Mouse (Mus musculus) large intestine, adult 2 months (tissue): ENCODE measurements around the gene Hsh2d. TPM values are rescaled to one million over a fixed set of nuclear protein-coding genes. Genes with fewer than 3 reads are reported as not detected.

Source experiments
- DNase-seq: peaks from one replicate; pipeline ENCODE4 v3.0.0-alpha.2; 2012; ENCODE audit warnings: low read depth, low spot score
- WGBS: fragments of 180-500 bp; shearing (Covaris S2); methylation state at CpG from one replicate; pipeline ENCODE4 v1.1.7; 2018; 5-methylcytosine and 5-hydroxymethylcytosine counted together
- polyA plus RNA-seq: library from polyadenylated mRNA; depleted of rRNA; stranded (reverse); fragments of >200 nt; gene quantifications from 2 replicates; pipeline ENCODE4 v1.2.3, GENCODE M21; 2012; rRNA removed

The Hsh2d gene
- polyA plus RNA-seq, 1 experiment, result 4.0 TPM

- DNase-seq, result no peak
- WGBS, result 65% methylated on average over 7 of the region's 7 CpGs
Measured at GRCm38 (mm10) chr8:72240951-72241350, 51.5 kb downstream of the Hsh2d start.

DNA sequence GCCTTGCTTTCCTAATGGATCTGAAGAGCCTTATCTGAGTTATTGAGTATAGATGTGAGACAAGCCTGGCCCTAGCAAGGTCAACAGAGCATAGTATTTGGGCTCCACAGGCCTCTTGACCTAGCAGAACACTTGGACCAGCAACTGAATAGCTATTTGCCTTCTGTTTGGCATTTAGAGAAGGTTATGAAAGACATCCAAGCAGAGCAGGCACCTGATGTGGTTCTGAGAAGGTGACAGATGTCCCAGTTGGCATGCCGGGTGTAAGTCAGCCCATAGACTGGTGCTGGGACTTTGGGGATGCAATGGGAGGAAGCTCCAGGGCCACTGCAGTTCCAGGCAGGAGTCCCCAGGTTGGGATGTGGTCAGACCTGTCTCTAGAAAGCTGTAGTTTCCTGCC, 52.8 kb downstream of the Hsh2d start:
- DNase-seq, result no peak
- WGBS, result 91% methylated on average over 1 of the region's 1 CpGs

GRCm38 (mm10) chr8:72244610-72245009, 55.2 kb downstream of the Hsh2d start:
- DNase-seq, result no peak
- WGBS, result 61% methylated on average over 2 of the region's 2 CpGs

Other genes with a start within 250 kb of the Hsh2d start
- 4.1 and 5.3 TPM in 2 replicates for gene Zfp961, start 238.6 kb upstream of the Hsh2d start, polyA plus RNA-seq
- 8.4 and 13.3 TPM in 2 replicates for gene Cyp4f18, start 180.0 kb upstream of the Hsh2d start, polyA plus RNA-seq
- gene Olfr372, start 148.4 kb upstream of the Hsh2d start, polyA plus RNA-seq, result not detected in 2 replicates
- not detected in 2 replicates for gene Olfr373, start 106.5 kb upstream of the Hsh2d start, polyA plus RNA-seq
- gene Olfr374, start 82.6 kb upstream of the Hsh2d start, polyA plus RNA-seq, result not detected in 2 replicates
- gene Tpm4, start 54.7 kb upstream of the Hsh2d start, polyA plus RNA-seq, result 43.5 and 47.4 TPM in 2 replicates
- 79.7 and 144 TPM in 2 replicates for gene Rab8a, start 28.4 kb upstream of the Hsh2d start, polyA plus RNA-seq
- gene Cib3, start 23.2 kb downstream of the Hsh2d start, polyA plus RNA-seq, result not detected in 2 replicates
- gene Gm11034, start 24.0 kb downstream of the Hsh2d start, polyA plus RNA-seq, result not detected in 2 replicates
- gene Fam32a, start 30.1 kb downstream of the Hsh2d start, polyA plus RNA-seq, result 53.3 and 55.0 TPM in 2 replicates
- 39.4 and 51.4 TPM in 2 replicates for gene Ap1m1, start 50.4 kb downstream of the Hsh2d start, polyA plus RNA-seq
- gene Gm10282, start 115.6 kb downstream of the Hsh2d start, polyA plus RNA-seq, result 0.81 and 1.1 TPM in 2 replicates
- 9.5 and 11.3 TPM in 2 replicates for gene Klf2, start 129.4 kb downstream of the Hsh2d start, polyA plus RNA-seq
- gene Eps15l1, start 231.8 kb downstream of the Hsh2d start, polyA plus RNA-seq, result 25.5 and 34.9 TPM in 2 replicates